Mouse (Mus musculus) retina, embryonic 14.5 days (tissue): Measurements from ENCODE around the gene Kcnd3.

Experiments used
- DNase-seq: peaks from one replicate; pipeline ENCODE4 v3.0.0-alpha.2; 2015; ENCODE audit warnings: low spot score

Gene Kcnd3

DNA sequence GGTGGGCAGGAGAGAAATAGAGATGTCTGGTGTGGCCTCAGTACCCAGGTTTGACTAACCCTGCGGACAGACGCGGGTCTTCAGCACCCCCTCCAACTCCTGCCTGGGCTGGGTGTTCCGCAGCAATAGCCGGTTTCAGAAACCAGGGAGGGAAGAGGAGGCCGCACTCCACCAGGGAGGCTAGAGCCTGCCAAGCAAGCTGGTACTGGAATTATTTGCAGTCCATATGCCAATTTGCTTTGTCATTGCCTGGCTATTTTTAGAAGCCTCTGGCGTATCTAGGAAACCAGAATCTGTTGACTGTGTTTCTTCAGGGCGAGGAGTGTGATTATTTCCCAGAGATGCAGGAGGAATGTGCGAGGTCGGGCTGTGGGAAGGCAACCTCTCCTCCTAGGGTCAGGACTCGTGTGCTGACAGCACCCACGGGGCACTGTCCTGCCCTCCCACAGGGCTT, 69.1 kb downstream of the Kcnd3 start:
- no peak for DNase-seq

DNA sequence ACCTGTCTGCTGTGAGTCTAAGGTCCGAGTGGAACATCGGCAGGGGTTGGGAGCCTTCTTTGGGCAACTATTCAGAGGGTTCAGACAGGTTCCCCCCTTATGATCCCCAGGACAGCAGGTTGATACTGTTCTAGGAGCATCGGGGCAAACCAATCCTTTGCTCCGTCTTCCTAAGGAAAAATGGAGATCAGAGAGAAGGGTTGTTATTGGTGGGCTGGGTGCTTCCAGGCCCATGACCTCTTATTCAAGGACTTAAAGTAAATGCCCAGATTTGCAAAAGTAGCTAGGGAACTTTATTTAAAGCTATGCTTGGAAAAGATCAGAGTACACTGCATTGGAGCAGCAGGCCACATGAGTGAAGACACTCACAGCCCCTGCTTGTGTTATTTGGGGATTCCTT, 69.5 kb downstream of the Kcnd3 start:
- DNase-seq = no peak

DNA sequence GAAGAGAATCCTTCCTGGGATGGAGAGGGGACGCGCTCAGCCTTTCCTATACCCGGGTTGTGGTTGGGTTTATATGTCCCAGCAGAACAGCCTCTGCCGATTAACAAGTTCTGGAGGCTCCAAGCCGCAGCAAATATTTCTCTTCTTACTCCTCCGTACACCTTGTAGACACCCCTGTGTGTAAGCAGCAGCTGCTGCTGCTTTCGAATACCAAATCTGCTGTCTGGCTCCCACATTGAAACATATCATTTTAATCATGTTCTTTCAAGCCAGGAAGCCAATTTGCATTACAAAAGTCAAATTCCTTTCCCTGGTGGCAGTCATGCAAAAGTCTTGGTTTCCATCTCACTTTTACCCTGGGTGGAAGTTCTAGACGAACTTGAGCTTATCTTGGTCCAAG, 76.7 kb downstream of the Kcnd3 start:
- no peak for DNase-seq

DNA sequence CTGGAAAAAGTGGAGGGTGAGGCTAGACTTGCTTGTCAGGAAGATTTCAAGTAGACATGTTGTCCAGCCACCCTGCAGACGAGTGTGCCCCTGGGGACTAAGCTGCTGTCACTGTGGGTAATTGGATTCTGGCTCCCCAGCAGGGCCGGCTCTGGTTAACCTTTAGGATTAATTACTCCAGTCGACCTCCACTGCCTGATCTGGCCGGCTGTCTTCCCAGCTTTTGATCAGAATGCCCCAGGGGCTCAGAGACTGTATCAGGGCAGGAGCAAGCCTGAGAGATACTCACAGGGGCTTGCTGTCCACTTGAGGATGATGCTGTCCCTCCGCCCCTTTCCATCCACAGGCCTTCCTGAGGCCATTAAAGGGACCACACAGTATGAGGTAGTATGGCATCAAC, 77.6 kb downstream of the Kcnd3 start:
- peak; percentile 71 for DNase-seq

DNA sequence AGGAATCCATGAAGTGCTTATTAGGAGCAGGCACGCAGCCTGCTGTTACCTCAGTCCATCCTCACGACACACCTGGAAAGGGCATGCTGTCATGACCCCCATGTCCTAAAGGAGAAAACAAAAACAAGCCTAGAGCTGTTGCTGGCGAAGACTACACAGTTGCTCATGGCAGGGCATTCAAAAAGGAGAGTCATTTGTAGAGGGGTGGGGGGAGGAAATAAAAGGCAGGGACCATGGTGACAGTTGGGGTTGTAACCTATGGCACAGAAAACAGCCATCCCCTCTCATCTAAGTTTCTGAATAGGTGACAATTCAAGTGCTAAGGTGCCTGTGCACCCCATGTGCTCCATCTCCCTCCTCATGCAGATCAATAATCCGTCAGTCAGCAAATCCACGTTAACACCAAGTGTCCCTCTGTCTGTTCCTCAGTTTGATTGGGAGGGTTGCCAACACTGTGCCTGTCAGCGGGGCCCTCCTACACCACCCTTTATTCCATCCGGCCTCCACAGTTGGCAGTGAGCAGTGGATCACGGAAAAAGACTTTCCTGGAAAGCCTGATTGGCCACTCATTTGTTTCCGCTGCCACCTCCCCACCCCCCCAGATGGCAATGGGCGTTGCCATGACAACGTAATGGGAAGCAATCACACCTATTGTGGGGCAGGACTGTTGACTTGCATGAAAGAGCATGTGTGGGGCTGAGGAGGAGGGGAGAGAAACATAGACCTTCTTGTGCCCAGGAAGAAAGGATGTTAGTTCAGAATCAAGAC, 78.4 kb downstream of the Kcnd3 start:
- peak; percentile 53 for DNase-seq

DNA sequence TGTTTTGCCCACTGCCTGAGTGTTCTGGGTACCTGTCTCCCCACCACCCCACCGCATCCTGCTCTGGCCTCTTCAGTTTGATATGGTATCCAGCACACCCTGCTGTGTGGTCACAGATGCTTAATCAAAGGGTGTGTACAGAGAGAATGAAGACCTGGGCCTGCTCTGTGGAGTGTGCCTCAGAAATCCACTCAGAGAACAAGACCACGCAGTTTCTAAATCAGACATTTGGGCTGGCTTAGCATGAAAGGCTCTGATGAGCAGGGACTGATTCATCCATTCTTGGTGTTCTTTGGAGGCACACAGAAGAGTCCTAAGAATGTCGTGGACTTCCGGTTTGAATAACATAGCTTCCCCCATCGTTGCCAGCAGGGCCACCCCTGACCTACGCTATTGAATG, 86.3 kb downstream of the Kcnd3 start:
- DNase-seq = no peak

DNA sequence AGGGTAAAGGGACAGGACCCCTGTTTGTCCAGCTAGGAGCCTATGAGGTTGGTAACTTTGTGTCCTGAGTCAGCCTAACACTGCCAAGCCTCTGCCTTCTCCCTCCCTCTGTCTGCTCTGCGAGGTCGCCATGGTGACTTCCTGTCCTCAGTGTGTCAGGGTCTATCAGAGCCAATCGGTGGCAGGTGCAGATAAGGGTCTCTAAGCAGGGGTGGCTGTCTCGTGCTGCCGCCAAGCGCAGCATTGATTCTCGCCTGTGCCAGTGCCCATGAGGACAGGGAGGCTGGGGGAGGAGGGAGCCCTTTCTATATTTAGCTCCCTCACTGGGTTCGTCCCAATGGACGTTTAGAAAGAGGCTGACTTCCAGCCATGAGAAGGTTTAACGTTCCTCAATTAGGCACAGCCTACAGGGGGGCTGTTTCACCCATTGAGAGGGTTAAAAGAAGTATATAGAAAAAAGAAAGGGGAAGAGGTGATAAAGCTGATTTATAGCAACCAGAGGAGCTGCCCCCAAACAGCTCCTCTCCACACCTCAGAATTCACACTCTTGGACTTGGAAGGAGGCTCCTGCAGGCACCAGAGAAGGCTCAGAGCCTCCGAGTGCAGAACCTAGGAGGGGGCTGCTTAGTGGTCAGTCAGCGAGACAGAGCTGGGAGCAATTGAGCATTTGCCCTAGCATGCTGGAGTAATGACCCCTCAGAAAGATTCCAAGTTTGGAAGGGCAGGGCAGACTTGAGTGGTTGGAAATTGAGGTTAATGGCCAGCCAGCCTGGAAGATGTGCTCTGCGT, 86.9 kb downstream of the Kcnd3 start:
- DNase-seq = peak; percentile 62

DNA sequence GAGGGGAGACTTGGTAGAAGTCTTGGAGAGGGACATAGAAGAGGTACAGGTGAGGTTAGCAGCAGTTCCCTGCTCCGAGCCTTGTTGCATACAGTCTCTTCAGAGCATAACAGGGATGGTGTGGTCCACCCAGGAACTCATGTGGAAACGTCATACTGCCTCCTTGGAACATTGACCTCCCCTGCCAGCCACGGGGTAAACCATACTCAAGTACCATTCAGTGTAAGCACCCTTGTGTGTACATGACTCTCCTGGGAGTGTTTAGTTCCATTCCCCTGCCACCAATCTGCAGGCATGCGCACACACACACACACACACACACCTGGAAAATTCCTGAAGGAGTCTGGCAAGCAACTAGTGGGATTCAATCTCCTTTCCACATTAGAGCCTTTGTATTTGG, 90.6 kb downstream of the Kcnd3 start:
- DNase-seq = no peak

DNA sequence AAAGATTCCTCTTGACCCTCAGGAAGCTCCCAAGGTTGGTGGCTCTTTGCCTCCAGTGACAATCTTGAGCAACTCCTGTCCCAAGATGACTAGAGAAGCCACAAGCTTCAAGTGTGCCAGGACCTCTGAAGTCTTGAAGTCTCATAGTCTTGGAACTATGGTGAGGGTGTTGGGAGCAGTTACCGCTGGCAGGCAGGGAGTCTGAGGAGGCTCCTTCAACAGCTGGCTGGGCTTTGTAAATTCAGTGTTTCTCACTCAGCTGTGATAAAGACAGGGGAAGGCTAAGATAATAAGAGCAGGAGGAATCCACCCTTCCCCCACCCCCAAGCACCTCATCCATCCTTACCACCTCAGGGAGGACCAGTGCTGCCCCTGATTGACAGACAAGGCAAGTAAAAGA, 92.0 kb downstream of the Kcnd3 start:
- DNase-seq = no peak

DNA sequence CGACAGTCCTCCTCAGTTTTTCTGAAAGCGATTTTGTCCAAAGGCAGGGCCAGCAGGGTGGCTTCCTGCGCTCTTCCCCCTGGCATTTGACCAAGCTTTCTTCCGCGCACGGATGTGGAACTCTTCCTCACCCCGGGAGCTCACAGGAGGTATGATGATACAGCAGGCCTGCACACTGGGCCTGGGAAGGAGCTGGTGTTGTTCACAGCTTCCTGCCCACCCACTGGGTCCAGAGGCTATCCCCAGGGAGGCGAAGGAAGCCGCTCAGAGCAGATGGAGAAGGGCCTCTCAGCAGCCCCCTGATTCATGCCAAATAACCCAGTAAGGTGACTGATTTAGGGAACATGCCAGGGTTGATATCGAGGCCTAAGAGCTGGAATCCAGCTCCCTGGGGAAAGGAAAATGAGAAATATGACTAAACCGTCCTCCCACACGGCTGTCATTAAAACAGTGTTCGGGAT, 94.5 kb downstream of the Kcnd3 start:
- no peak for DNase-seq

DNA sequence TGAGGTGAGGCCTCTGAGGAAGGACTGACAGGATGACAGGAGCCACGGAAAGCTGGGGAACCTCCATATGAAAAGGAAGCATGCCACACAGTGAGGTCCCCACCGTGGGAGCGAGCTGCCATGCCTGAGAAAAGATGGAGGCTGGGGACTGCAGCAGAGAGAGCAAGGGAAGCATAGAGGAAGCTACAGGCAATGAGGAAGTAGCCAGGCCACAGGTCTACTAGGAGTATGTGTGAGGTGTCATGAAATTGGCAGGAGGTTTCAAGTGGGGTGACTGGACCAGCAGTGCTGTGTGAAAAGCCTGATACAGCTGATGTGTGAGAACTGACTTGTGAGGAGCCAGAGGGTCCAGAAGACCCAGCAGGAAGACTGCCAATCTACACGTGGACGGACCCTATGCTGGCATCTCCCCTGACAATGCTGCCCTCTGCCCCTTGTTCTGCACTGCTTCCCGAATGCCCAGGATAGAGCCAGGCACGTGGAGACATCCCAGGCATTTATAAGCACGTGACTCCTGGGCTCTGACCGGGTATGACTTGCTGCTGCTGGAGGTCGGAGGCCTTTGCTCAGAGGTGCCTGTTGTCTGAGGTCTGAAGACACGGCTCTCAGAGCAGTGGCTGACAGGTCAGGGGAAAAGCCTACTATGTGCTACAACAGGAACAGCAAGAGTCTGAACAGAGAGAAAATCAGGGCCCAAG, 96.1 kb downstream of the Kcnd3 start:
- no peak for DNase-seq

DNA sequence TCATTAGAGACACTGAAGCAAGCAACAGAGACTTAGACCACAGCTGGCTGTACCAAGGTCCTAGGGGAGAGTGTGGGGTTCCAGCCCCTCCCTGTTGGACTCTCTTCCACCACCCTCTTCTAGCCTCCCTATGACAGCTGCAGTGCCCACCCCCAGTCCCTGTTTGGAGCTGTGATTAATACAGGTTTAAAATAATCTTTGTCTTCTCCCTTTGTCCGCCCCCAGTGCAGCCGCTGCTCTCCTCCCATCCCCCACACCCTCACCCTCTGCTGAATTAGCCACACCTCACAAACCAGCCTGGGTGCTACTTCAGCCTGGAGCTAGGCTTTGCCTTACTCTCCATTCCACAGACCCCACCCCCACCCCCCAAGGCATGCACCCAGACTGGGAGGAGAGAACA, 107.3 kb downstream of the Kcnd3 start:
- peak; percentile 62 for DNase-seq

DNA sequence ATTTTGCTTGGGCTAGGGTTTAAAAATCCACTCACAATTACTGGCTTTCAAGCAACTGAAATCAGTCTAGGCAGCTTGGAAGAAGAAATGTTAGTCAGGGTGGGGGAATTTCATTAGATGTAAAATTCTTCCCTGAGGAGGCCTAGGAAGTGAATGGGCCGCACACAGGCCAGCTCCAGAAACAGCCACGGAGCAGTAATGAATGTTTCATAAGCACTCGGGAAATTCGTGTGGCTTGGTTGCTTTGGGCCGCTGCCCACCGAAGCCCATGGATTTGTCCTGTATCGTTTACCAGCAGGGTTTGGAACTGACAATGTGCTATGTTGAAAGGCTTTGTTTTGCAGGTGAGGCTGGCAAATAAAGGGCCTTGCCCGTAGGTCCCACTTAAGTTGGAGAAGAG, 114.8 kb downstream of the Kcnd3 start:
- no peak for DNase-seq

DNA sequence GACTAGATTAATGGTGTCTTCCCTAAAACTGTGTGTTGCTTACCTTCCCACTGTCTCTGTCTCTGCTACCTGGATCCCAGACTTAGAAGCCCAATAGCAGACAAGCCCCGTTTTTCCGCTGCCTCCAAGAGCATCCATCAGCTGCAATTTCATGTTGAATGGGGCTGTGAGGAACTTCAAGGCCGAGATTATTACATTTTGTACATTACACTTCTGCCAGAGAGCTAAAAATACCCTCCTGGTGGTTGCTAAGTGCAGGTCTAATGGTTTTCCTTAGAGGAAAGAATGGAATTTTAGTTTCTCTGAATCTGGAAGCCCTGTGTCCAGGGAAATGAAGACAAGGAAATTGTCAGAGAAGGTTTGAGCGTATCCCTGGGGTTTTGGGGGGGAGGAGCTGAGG, 115.3 kb downstream of the Kcnd3 start:
- DNase-seq = no peak

DNA sequence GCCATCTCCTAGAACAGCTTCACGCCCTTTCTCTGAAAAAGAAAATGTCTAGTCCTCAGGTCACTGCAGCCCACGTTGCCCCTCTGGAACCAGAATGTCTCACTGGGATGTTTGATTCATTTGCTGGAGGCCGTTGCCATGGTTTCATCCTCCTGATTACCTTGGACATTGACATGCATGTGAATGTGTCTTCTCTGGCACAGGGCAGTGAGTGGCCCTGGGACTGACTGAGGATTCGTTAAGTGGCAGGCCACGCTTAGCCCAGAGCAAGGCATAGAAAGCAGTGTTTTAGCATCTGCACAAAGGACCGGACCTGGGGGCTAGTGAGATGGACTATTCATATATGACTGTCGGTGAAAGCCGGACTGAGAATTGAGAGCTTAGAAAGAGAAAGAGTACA, 116.3 kb downstream of the Kcnd3 start:
- peak; percentile 47 for DNase-seq

DNA sequence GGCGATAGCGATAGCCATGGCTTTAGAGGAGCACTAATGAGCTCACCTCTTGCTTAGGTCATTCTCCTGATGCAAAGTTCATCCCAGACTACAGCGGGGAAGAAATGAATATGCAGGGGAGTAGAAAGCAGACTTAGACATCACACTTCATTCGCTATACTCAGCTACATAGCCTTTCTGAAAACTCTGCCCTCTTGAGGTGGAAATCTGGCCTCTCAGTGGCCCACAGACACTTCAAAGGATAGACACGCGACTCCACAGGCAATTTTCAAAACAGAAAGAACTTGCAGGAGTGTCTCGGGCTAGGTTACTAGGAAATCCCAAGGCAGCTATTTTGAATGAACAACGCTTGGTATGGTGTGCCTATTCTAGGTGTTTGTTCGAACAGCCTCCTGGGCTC, 116.7 kb downstream of the Kcnd3 start:
- no peak for DNase-seq

DNA sequence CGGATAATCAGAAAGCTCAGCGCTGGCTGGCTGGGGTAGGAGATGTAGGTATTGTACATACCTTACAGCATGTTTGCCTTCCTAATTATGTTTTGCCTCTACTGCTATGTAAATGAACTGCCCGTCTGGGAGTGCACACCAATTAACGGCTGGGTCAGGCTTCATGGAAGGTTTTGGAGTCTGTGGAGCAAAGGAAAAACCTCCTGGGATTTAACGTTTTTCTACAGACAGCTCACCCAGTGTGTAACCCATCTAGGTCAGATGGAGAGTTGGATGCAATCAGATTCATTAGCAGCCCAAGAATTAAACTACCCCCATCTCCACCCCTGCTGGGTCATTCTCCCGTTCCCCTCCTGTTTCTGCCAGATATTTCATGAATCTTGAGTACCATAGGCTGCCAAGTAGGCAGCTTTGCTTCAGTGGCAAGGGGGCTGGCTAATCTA, 117.2 kb downstream of the Kcnd3 start:
- DNase-seq = no peak

DNA sequence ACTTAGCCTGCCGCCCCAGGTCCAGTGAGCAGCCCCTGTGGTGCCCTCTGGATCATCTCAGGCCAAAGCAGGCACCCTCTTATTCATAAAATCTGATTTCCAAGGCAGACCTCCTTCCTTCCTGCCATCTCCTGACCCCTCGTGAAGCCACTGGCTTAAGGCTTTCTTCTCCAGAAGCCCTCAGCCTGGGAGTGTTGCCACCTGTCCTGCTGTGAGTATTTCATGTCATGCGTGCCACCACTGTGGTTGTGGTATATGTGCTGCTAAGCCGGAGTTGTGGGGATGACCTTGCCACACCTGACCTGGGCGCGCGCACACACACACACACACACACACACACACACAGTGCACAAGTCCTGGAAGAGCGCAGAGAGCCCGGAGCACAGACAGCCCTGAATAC, 117.8 kb downstream of the Kcnd3 start:
- DNase-seq = no peak

DNA sequence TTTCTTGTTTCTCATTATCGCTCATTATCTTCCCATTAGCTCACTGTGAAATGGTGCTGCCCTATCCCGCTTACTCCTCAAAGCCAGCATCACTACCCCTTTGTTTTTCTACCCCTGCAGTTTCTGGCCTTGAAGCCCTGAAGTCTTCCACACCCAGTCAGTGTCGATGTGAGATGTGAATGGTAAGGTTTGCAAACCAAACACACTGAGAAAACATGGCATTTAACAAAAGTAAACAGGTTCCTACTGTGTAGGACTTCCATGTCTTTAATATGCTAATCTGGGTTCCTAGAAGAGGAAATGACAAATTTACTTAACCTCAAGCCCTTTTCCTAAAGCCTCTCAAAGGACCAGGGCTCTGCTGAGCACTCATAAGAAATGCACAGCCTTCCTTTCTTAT, 118.7 kb downstream of the Kcnd3 start:
- DNase-seq = no peak

DNA sequence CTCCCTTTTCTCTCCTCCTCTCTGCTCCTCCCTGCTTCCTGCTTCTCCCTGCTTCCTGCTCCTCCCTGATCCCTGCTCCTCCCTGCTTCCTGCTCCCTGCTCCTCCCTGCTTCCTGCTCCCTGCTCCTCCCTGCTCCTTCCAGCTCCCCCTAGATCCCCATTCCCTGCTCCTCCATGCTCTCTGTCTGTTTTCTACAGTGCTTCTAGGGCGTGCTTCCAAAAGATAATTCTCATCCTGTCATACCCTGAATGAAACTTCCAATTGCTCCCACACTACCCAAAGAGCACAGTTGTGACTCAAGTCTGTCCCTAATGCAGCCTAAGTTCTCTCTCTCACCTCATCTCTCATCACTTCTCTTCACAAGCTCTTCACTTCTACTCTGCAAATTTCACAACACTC, 119.8 kb downstream of the Kcnd3 start:
- DNase-seq = no peak

DNA sequence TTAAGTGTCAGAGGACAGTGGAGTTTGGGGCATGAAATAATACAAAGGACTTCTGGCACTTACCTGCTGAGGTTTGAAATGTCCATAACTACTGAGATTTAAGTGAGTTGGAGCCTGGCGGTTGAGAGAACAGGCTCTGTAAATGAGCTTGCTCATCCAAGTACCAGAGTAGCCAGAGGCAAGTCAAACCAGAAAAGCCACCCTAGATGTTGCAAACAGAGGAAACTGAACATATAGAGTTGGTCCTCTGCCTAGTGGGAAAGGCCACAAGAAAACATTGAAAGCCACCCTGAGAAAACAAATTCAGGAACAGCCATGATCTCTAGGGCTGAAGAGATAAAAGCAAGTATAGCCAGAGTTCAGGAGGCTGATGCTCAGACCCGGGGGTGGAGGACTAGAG, 121.0 kb downstream of the Kcnd3 start:
- no peak for DNase-seq

DNA sequence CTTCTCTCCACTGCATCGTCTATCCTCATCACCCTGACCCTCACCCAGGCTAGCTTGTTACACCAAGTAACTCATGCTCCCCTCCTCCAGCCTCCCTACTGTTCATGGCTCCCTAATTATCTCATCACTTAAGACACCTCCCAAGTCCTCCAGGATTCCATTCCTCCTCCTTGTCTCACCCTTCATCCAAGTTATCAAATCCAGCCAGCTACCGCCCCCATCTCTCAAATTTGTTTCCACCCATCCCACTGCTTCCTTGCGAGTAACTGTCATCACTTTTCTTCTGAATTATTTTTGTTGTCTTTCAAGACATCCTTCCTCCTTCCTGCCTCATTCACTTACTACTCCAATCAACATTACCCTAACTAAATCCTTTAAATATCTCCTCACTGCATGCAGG, 126.2 kb downstream of the Kcnd3 start:
- DNase-seq = no peak

DNA sequence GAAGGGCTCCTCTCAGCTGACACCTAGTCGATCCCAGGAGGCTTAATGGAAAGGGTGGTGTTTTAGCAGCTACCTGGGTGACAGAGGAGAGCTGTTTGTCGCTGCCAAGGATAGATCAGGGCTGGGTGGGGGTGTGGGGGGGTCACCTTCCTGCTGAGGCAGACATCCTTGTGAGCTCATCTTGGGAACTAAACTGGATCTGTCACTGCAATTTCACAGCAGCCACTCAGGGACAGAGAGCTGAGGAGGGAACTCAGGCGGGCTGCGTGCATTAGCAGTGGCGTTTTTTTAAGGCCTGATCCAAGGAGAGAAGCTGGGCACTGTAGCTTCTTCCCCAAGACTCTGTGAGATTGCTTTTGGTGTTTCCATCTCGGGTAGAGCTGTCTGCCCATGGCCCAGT, 129.0 kb downstream of the Kcnd3 start:
- DNase-seq = no peak
